Mouse (Mus musculus): ENCODE measurements around the gene Vps53.

DNA sequence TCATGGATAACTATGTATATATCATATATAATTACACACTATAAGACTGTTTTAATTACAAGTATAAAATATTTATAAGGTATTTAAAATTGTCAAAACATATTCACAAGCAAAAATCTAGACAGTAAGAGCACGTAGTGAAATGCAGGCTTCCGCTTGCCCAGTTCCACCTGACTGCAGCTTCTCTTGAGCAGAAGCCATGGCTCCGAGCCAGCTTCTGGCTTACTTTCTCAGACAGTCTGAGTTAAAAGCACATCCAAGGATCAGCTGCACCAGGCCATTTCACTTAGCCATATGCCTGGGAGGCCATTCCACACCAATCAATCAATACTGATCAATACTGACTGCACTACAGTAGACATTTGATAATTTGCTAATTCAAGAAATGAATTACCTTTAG lies 10.5 kb downstream of the Vps53 start:
- TF ChIP-seq POLR2A (IDR thresholded peaks at IDR 0.05; ENCODE audit: extremely low read depth, insufficient read depth, low read length) (no peak), CTCF (IDR thresholded peaks at IDR 0.05; ENCODE audit: low read depth, low read length) (no peak)
